Mouse (Mus musculus) cerebellum, adult 11-12 months (tissue): Measurements from ENCODE around the gene Gba2.
A peak's percentile ranks its signal among the peaks of the same experiment; 100 is the strongest.

ENCODE experiments used
- DNase-seq: peaks from one replicate; pipeline ENCODE4 v3.0.0; 2022

The Gba2 gene

DNA sequence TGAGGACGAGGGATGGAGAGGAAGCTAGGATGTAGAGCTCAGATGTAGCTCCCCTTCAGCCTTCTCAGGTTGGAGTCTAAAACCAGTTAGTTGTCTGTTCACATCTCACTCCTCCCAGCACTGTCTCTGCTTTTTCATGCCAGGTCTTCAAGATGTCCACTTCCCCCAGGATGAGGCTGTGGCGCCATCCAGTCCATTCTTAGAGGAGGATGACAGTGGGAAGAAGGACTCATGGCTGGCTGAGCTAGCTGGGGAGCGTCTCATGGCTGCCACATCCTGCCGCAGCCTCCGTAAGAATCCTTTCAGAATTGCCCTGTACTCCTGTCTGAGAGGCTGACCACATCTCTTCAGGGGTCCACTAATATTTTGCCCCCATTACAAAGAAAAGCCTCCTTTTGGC is 2.0 kb upstream of the Gba2 start:
- DNase-seq: peak; percentile 9

- DNase-seq: peak; percentile 17
Measured at GRCm38 (mm10) chr4:43579731-43580130, 1.1 kb upstream of the Gba2 start.

GRCm38 (mm10) chr4:43579256-43579655 is 583 bp upstream of the Gba2 start:
- DNase-seq: peak; percentile 19

DNA sequence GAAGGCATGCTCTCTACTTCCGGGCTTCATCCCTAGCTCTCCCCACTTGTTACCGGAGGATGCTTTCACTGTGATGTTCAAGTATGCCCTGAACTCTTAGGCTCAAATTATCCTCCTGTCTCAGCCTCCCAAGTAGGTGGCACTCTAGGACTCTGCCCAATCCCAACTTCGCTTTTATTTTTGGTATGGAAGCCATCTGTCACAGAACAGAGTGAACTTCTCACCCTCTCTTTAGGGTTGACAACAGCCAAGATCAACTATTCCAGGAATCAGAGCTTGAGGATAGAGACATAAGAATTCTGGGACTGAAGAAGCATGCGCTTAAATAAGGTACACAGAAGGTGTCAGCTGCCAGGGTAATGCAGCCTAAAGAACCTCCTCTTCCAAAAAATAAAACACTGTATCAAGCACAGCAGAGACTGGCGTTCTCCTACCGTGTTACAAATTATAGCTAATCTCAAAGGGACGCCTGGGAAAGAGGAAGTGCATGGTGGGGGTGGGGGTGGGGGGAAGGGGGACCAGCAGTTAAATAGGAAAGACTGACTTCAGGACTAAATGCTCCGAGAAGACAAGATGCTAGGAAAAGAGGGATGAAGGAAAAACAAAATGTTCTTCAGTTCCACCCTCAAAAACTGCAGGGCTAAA is 1.3 kb downstream of the Gba2 start:
- DNase-seq: no peak

DNA sequence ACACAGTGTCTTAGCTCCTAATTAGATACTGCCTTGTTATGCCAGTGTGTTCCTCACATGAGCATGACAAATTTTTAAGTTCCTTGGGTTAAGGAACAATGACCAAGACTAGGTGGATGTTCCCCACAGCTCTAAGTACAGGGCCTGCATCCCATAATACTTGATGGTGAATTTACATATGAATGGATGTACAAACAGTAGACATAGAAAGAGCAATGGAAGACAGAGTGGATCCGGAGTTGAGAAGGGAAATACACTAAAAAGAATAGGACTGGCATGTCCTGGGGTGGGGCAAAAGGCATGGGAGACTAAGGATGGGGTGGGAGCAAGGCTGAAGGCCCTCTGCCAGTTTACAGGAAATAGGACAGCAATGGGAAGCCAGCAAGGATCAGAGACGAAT is 3.3 kb downstream of the Gba2 start:
- DNase-seq: no peak

- no peak for DNase-seq
Measured at GRCm38 (mm10) chr4:43573561-43573960, 5.1 kb downstream of the Gba2 start.

DNA sequence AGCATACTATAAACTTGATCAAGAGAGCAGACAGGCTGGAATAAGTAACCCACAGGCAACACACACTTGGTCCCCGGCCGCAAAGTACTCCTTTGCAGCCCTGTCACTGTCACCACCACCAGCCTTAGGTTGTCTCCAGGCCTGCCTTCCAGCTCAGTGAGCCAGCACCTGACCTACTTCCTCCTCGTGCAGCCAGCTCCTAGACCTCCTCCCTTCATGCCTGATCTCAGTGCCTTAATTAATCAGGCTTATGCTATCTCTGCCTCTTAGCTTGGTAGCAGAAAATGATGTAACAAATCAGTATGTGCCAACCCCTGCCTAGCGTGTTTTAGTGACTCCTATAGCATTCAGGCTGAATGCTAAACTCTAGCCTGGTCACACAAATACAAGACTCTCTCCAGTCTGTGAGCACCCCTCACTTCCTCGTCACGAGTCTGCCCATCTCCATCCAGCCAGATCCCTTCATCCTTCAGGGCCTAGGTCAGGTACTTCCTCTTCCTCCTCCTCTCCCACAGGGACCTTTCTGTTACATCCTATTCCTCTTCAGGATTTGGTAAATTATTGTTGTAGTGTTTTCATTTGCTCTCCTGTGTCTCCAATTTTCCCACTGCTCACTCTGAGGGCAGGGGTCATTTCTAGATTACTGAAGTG is 7.2 kb downstream of the Gba2 start:
- DNase-seq: no peak

DNA sequence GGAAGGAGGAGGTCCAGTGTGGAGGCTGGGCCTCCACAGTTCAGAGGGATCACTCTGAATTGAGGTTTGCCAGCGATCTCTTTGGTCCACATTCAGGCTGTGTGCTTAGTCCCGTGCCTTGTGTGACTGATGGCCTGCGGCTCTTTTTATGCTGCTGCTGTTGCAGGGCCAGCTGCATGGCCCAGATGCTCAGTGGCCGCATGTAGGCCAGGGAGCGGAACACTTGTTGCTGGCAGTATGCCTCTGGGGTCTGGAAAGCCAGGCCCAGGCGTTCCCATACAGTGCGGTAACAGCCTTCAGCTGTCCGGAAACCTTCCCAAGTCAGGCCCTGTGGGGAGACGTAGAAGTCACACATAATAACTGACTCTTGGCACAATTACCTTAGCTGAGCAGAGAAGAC is 11.5 kb downstream of the Gba2 start:
- DNase-seq: no peak

GRCm38 (mm10) chr4:43564231-43564630 is 14.4 kb downstream of the Gba2 start:
- no peak for DNase-seq

DNA sequence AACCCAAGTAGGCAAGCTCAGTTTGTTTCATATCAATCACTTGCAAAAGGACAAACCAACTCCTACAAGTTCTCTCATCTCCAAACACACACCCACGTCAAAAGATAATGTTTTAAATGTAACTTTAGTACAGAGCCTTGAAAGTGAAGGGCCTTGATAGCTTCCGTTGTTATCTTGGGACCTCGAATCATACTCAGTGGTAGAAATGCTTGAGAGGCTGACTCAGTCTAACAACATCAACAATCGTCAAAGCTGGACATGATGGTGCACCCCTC is 15.1 kb downstream of the Gba2 start:
- no peak for DNase-seq

DNA sequence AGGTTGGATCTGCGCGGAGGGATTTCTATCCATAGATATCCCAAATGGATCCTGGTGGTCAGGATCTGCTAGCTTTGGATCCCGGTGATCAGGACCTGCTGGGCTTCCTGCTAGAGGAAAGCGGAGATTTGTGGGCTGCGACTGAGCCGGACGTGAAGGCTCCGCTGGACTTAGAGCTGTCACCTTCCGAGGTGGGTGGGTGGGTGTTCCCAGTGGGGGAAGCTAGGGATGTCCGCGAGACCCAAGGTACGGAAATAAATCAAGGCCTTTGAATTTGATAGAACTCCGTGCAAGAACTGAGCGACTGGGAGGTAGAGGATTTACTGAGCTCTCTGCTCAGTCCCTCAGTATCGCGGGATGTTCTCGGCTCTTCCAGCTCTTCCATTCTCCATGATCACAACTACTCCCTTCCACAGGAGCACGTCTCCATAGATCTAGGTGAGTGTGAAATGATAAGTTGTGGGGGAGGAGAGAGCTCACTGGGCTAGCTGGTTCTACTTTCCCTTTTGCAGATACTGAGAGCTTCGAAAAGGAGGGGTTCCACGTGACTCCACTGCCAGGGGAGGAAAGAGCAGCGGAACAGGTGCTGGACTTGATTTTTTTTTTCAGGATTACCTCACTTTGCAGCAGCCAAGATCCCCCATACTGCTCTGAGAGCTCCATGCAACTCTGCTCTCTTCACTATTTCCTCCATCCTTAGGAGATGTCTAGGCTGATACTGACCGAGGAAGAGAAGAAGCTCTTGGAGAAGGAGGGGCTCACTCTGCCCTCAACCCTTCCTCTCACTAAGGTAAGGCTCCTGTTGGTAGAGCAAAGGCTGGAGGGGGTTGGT is 15.7 kb downstream of the Gba2 start:
- no peak for DNase-seq

DNA sequence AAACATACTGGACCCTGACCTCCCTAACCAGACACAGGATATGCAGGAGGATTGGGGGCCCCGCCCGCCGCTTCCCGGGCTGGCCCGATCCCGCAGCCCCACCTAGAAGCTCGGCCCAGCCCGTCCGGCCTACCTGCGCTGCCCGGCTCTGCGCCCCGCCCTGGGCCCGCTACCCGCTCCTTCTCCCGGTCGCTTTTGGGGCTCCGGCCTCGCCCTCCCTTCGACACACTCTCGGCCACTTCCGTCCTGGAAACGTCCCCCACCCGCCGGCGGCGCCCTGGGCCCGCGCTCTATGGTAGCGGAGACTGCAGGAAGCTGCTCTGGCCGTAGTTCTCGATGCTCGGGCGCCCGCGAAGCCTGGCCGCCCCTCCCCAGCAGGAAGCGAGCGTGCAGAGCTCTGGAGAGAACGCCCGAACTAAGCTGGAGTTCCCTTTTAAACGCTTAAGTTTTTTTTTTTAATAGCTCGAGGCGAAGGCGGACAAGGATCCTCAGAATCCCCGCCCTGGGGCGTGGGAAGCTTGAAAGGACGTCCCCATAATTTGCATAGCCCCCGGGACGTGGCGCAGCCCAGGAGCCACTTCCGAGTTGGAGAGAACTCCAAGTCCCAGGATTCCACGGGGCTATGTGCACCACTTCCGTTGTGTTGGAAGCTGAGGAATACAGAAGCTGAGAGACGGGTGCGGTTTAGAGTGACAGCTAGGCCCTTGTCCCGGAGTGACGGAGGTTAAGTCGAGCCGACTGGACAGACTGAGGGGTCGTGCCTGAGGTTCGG is 16.5 kb downstream of the Gba2 start, which contains the start of the genes Creb3 and Tln1:
TSS of gene Creb3 (plus strand) at position 336 of the 772 bp plus-strand sequence.
TSS of gene Tln1 (minus strand) at position 695 of the 772 bp plus-strand sequence.
- DNase-seq: peak; percentile 92

DNA sequence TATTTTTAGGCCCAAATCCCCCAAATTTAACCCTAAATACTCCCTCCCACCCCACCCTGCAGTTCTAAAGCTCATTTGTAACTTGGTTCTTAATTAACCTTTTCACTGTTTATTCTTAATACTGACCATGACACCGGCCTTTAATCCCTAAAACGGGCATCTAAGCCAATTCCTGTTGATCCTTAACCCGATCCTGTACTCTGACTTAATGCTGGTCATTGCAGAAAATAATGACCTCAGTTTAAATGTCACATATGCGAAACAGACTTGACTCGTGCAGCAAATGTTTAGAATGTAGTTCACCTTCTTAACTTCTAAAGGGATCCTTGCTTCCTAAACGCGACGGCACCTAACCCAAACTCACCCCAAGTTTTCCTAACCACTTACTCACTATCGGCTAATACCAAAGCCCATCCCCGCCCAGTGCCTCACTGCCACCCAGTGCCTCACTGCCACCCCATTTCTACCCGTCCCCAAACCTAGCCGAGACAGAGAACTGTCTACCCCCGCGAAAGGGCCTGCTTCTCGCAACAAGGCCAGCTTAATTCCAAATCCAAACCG is 17.2 kb downstream of the Gba2 start:
- no peak for DNase-seq

GRCm38 (mm10) chr4:43560976-43561375 is 17.7 kb downstream of the Gba2 start:
- no peak for DNase-seq

DNA sequence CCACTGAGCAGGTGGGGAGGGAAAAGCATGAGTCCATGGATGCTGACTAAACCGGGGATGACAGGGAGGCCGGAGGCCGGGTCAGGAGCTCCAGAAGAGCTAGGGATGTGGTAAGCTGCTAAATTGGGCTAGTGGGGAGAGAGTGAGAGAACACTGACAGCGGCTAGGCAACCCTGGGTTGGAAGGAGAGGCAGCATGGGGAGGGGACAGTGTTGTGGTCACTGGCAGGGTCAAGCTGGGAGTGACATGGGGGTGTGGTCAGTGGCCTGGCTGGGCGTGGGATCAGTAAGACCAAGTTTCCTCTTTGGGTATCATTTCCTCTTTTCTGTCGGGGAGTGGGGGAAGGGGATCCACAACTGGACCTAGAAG is 18.4 kb downstream of the Gba2 start:
- no peak for DNase-seq

DNA sequence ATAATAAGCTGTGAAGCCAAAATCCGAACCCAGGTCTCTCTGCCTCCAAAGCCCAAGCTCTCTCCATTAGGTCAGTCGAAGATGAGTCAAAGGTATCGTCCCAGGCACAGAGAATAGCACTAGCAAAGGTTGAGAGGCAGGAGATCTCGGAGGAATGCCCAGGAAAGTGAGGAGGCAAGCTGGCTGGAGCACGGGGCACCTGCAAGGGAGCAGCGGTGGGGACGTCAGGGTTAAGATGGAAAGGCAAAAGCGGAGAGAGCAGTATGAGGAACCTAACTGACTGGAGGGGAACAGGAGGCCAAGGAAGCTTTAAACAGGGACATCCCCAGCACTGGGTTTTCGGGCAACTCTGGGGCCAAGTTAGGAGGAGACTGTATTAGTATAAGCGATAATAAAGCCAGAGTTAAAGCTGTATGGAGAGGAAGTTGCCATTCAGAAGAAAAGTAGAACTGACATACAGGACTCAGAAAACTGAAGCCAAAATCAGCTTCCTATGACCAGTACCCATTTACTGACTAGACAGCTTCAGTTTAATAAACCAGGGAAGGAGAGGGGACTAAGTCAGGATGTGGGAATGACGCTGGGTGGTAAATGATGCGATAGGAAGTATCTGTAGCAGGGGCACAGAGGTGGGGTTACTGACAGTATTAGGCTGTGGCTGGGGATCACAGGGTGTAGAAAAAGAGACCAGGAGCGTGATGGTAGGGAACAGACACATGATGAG is 19.0 kb downstream of the Gba2 start:
- no peak for DNase-seq

- no peak for DNase-seq
Measured at GRCm38 (mm10) chr4:43558631-43559356, 19.9 kb downstream of the Gba2 start.

DNA sequence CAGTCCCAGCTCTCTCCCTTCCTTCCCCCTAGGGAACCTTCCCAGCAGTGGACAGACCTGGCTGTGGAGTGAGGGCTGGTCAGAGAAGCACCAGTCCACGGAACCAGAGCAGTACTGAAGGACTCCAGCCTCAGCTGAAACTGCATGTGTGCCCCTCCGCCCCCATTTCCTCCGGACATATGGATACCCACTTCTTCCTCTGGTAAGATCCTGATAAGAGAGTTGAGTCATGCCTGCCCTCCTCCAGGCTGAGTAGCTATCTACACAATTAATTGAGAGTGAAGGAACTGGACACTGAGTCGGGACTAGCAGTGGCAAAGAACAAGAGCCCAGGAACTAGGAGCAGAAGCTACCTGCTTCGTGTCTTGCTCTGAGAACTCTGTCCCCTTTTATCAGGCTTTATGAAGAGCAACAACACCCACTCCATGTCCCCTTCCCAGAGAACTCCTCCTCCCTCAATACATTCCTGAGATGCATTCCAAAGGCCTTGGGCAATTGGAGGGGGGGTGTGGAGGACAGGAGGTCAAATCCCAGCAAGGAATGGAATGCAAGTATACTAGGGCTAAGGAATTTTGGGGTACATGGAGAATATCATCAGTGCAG is 20.5 kb downstream of the Gba2 start:
- DNase-seq: no peak

DNA sequence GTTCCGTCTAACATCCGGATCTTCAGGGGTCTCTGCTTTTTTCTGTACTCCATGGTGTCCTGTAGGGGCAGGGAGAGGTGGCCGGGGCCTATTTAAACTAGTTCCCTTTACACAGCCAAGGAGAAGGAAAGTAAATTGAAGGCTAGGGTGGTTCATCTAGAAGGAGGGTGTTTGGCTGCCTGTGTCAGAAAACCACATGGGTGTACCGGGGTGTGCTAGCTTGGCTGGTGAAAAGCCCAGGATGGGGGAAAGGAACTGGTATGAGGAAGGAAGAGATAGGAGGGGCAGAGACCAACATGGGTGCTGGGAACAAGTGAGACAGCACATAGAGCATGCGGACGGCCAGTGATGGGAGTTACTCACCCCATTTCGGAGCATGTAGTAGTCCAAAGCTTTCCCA is 22.7 kb downstream of the Gba2 start:
- no peak for DNase-seq

GRCm38 (mm10) chr4:43553891-43554290 is 24.8 kb downstream of the Gba2 start:
- no peak for DNase-seq

DNA sequence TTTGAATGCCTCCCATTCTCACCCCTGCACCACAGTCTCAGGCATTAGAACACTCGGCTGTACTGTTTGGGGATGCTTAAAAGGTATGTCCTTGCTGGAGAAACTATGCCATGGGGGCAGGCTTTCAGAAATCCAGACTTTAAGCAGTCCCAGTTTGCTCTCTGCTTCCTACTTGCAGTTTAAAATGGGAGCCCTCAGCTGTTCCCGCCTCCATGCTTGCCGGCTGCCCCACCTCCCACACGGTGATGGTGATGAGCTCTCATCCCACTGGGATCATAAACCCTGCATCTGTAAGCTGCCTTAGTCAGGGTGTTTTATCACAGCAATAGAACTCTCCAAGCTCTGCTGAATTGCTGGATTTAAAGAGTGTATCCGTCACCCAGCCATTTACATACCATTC is 26.2 kb downstream of the Gba2 start:
- no peak for DNase-seq
